Mouse (Mus musculus) lung, embryonic 14.5 days (tissue): Measurements from ENCODE around the gene Fdxr. TPM values are rescaled to one million over a fixed set of nuclear protein-coding genes. Genes with fewer than 3 reads are reported as not detected.

ENCODE experiments used
- ATAC-seq: fragments of 200-750 bp; cut with Nextera tagmentation; 2 replicates; pipeline ENCODE4 v1.8.0; 2017; ENCODE audit warnings: mild to moderate bottlenecking, moderate TSS enrichment, moderate library complexity; ENCODE audit not compliant: insufficient read depth
- DNase-seq: peaks from one replicate; pipeline ENCODE4 v3.0.0-alpha.2; 2015
- H3K27ac ChIP-seq: fragments of 300-500 bp; sonication (generic); 2 replicates; pipeline ENCODE4 v1.5.1; 2014; ENCODE audit warnings: low read depth, mild to moderate bottlenecking, moderate library complexity
- H3K27me3 ChIP-seq: fragments of 300-500 bp; sonication (generic); 2 replicates; pipeline ENCODE4 v1.6.1; 2014; ENCODE audit warnings: low read length, control low read depth; ENCODE audit not compliant: insufficient read depth
- H3K36me3 ChIP-seq: fragments of 300-500 bp; sonication (generic); 2 replicates; pipeline ENCODE4 v1.6.1; 2014; ENCODE audit warnings: control low read depth; ENCODE audit not compliant: insufficient read depth
- H3K4me1 ChIP-seq: fragments of 300-500 bp; sonication (generic); 2 replicates; pipeline ENCODE4 v1.6.1; 2014; ENCODE audit warnings: antibody characterized with exemption, control low read depth; ENCODE audit not compliant: insufficient read depth
- H3K4me2 ChIP-seq: fragments of 300-500 bp; sonication (generic); 2 replicates; pipeline ENCODE4 v1.6.1; 2014; ENCODE audit warnings: mild to moderate bottlenecking
- H3K4me3 ChIP-seq: fragments of 300-500 bp; sonication (generic); 2 replicates; pipeline ENCODE4 v1.5.1; 2014; ENCODE audit warnings: low read depth, low read length
- H3K9ac ChIP-seq: fragments of 300-500 bp; sonication (generic); 2 replicates; pipeline ENCODE4 v1.6.1; 2014
- H3K9me3 ChIP-seq: fragments of 300-500 bp; sonication (generic); 2 replicates; pipeline ENCODE4 v1.6.1; 2016; ENCODE audit warnings: low read depth, low read length, control low read depth
- CTCF ChIP-seq: IDR thresholded peaks from 2 replicates; pipeline ENCODE4 v1.5.1; 2016; ENCODE audit warnings: antibody characterized with exemption, low read depth
- WGBS: fragments of 180-500 bp; shearing (Covaris S2); extraction: QIAGEN DNeasy Blood & Tissue Kit; methylation state at CpG from one replicate; pipeline ENCODE4 v1.1.7; 2014; 5-methylcytosine and 5-hydroxymethylcytosine counted together
- polyA plus RNA-seq: library from polyadenylated mRNA; unstranded; fragments of >200 nt; fragmentation: Nextera tagmentation; extraction: Ambion mirVana; gene quantifications from 2 replicates; pipeline ENCODE4 v1.2.1, GENCODE M21; 2014

The Fdxr gene
- polyA plus RNA-seq, 1 experiment from 2014 or later = 10.4 TPM

DNA sequence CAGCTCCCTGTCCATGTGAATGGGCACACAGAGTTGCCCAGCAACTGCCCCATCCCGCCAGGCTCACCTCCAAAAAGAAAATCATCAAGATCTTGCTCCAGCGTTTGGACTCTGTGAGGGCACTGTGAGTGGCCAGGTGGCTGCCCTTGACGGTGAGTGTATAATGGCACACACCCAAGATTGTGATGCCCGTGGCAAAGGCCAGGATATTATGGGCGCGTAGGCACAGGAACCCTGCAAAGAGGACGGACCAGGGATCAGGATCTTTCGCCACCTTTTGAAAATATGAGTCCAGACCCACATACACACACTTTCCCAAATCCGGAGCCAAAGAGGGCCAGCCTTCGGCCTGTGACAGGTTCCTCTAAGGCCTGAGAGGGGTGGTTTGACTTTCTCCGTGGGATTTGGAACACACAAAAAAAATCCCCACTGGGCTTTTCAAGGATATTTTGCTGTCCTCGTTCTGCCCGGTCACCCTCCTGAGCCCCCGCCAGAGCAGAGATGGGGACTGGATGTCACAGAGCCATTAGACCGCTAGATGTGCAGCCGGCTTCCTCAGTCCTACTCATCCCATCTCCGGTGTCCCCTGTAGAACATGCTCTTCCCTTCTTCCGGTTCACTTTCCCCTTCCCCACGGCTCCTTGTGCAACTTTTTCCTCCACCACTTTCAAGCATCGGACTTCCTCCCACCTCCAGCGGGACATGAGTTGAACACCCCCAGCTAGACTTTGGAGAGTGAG, 19.8 kb upstream of the Fdxr start:
- Histone ChIP-seq H3K36me3 (no peaks in the 10 kb centered on the region), H3K4me2 (peak overlapping the region; percentile 60), H3K9ac (peak overlapping the region; percentile 5; the same call in 1 of the 2 replicates), H3K4me1 (peaks cover 4% of the 10 kb centered on the region; the same call in 1 of the 2 replicates), H3K27ac (no peak overlapping the region), H3K27me3 (peaks cover 26% of the 10 kb centered on the region), H3K4me3 (peak overlapping the region; percentile 33), H3K9me3 (no peaks in the 10 kb centered on the region)
- 51% methylated on average over 21 of the region's 21 CpGs for WGBS
- no peak for DNase-seq
- ATAC-seq = no peak
- no peak for TF ChIP-seq CTCF

DNA sequence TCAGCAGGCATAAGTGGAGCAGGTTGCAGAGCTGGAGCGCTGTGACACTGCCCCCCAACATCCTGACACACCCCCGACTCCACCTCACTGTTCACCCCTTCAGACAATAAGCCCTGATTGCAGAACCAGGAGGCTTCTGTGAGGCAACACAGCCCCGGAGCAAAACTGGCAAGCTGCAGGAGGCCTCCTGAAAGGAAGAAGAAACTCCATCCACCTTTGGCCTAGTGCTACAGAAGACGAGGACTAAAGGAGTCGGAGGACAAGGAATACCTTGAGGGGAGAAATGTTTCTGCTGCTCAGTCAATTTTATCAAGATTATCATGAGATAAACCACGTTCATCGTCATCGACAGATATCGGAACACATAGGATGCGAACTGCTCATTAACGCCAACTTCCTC, 19.1 kb upstream of the Fdxr start:
- Histone ChIP-seq H3K36me3 (no peaks in the 10 kb centered on the region), H3K9me3 (no peaks in the 10 kb centered on the region), H3K4me3 (no peak overlapping the region), H3K27ac (no peak overlapping the region), H3K4me2 (no peak overlapping the region), H3K27me3 (peaks cover 26% of the 10 kb centered on the region), H3K9ac (no peak overlapping the region), H3K4me1 (peaks cover 9% of the 10 kb centered on the region)
- DNase-seq = no peak
- TF ChIP-seq CTCF = no peak
- 84% methylated on average over 11 of the region's 11 CpGs for WGBS
- ATAC-seq = no peak

DNA sequence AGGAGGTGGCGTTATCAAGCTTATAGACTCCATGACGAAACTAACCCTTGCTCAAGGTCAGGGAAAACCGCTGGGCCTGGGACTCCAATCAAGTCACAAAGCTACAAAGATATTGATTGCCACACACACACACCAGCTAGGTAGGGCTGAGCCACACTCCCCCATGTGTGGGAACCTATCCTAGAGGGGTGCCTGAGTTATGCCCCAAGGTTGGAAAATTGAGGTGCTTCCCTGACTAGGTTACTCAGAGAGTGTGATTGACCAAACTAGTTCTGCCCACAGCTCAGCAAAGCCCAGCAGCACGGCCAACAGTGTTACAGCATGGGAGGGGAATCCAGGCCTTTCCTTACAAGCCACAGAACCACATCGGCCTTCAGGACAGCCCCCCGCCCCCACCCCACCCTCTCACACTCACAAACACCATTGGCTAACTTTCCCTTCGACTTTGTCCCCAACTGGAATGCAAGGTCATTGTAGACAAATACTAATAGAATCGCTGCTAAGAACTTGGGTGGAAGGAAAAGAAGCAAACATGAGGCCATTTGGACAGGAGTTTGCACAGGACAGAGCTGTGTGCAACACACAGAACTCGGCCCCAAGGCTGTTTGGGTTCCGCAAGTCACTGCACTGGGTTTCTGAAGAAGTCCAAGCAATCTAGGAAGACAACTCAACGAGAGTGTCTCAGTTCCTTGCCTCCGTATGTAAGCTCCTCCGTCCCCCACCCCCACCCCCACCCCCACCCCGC, 16.0 kb upstream of the Fdxr start:
- no peak for DNase-seq
- H3K4me3 ChIP-seq = no peak overlapping the region
- H3K27ac ChIP-seq = 0 out of 2 replicates have a peak overlapping the region, but pooled peaks have one; percentile 3
- H3K4me1 ChIP-seq = peaks cover 9% of the 10 kb centered on the region
- H3K4me2 ChIP-seq = no peak overlapping the region
- H3K9me3 ChIP-seq = no peaks in the 10 kb centered on the region
- WGBS = 48% methylated on average over 14 of the region's 14 CpGs
- H3K27me3 ChIP-seq = peaks cover 15% of the 10 kb centered on the region
- TF ChIP-seq CTCF = no peak
- no peak overlapping the region for H3K9ac ChIP-seq
- no peak for ATAC-seq
- no peaks in the 10 kb centered on the region for H3K36me3 ChIP-seq

DNA sequence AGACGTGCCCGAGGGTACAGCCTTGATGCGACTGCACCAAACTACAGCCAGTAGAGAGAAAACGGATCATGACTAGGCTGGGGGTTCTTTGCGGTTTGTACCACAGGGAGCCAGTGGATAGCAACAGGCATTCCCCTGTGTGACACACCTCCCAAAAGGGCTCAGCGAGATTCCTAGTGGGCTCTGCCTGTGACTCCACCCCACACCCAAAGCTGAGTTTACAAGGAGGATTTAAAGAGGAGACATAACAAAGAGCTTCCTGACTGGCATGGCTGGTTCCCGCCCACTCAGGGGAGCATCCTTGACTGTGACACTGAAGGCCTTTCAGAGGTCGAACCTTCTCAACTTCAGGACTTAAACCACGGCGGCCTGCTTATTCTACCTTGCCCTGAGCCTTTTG, 14.7 kb upstream of the Fdxr start:
- H3K27ac ChIP-seq = no peak overlapping the region
- TF ChIP-seq CTCF = no peak
- 73% methylated on average over 10 of the region's 10 CpGs for WGBS

DNA sequence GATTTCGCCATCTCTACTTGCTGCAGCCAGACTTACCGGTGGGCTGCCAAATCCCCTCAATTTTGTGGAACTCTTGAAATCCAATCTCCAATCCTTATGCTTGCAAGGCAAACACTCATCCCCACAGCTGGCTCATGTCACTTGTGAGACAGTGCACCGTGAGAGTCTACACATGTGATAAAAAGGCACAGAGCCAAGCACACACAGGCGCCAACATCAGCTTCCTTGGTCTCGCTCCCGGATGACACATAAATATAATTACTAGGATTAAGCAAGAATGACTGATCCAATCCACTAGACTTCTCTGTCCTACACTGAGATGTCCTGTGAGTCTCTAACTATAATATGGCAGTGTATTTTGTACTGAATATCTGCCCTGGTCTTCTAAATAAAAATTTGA, 14.1 kb upstream of the Fdxr start:
- Histone ChIP-seq H3K36me3 (no peaks in the 10 kb centered on the region), H3K4me3 (no peak overlapping the region), H3K9ac (no peak overlapping the region), H3K4me2 (no peak overlapping the region), H3K9me3 (no peaks in the 10 kb centered on the region), H3K4me1 (peaks cover 9% of the 10 kb centered on the region), H3K27ac (no peak overlapping the region), H3K27me3 (no peaks in the 10 kb centered on the region)
- TF ChIP-seq CTCF = no peak
- peak; percentile 97 for DNase-seq
- 33% methylated on average over 6 of the region's 6 CpGs for WGBS
- peak; percentile 88 for ATAC-seq

More for the DNA sequence above, 14.7 kb upstream of the Fdxr start:
- Histone ChIP-seq H3K36me3 (no peaks in the 10 kb centered on the region), H3K27me3 (peaks cover 3% of the 10 kb centered on the region; the same call in 1 of the 2 replicates), H3K4me1 (peaks cover 9% of the 10 kb centered on the region), H3K9ac (no peak overlapping the region), H3K4me3 (no peak overlapping the region), H3K4me2 (no peak overlapping the region), H3K9me3 (no peaks in the 10 kb centered on the region)
- DNase-seq = no peak
- no peak for ATAC-seq

DNA sequence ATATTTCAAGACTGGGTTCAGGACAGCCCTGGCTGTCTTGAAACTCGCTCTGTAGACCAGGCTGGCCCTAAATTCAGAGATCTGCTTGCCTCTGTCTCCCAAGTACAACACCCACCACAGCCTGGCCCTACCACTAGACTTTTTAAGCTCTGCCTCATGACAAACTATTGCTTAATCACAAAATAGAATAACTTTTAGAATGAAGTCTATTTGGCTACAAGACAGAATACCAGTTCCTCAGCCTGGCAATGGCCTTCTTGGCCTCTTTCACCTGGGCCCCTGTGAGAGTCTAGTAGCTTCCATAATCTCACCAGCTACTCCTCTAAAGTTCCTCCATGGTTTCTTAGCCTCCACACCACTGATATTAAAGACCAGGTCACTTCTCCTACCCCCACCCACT, 13.5 kb upstream of the Fdxr start:
- Histone ChIP-seq H3K27ac (peak overlapping the region; percentile 46; the same call in 1 of the 2 replicates), H3K4me2 (no peak overlapping the region), H3K9me3 (no peaks in the 10 kb centered on the region), H3K4me3 (no peak overlapping the region), H3K27me3 (no peaks in the 10 kb centered on the region), H3K9ac (no peak overlapping the region), H3K36me3 (no peaks in the 10 kb centered on the region), H3K4me1 (peaks cover 9% of the 10 kb centered on the region)
- DNase-seq (peak; percentile 4), ATAC-seq (no peak)
- TF ChIP-seq CTCF = no peak
- 83% methylated on average over 1 of the region's 1 CpGs for WGBS

DNA sequence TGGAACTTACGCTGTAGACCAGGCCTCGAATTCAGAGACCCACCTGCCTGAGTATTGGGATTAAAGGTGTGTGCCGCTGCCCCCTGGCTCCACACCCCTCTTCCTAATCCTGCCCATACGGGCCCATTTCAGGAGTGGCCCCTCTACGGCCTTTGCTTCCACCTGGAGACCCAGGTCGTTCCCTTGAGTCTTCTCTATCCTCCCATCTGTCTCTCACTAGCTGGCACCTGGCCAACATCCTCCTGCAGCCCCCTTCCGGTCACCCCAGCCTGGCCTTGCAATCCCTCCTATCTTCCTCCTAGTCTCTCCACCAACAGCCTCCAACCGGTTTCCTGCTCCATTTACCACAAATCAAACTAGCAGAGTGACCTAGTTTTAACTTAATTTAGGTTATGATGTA, 13.0 kb upstream of the Fdxr start:
- no peaks in the 10 kb centered on the region for H3K36me3 ChIP-seq
- no peak overlapping the region for H3K9ac ChIP-seq
- DNase-seq (no peak), ATAC-seq (no peak)
- H3K4me2 ChIP-seq = no peak overlapping the region
- H3K27me3 ChIP-seq = no peaks in the 10 kb centered on the region
- no peaks in the 10 kb centered on the region for H3K9me3 ChIP-seq
- no peak for TF ChIP-seq CTCF
- H3K4me3 ChIP-seq = no peak overlapping the region
- WGBS = 72% methylated on average over 8 of the region's 8 CpGs
- peaks cover 9% of the 10 kb centered on the region for H3K4me1 ChIP-seq
- H3K27ac ChIP-seq = no peak overlapping the region
